Mouse (Mus musculus) CH12.LX (cell line): ENCODE results near the gene Yif1a. TPM values are rescaled to one million over a fixed set of nuclear protein-coding genes. Genes with fewer than 3 reads are reported as not detected.

ENCODE experiments used
- DNase-seq: peaks from one replicate; pipeline ENCODE4 v3.0.0-alpha.2; 2013; ENCODE audit errors: extremely low read depth
- H3K27ac ChIP-seq: 2 replicates; pipeline ENCODE4 v1.5.1; 2012; ENCODE audit warnings: low read depth, mild to moderate bottlenecking, control low read depth, moderate library complexity; ENCODE audit not compliant: insufficient read depth
- H3K27me3 ChIP-seq: replicated peaks from 2 replicates; pipeline ENCODE3; 2012; ENCODE audit warnings: inconsistent platforms
- H3K36me3 ChIP-seq, 2 experiments: replicated peaks in 1 of 2; 2 replicates each; pipeline versions ENCODE3 to v1.6.1; 2012; ENCODE audit warnings: inconsistent platforms in 1 of 2, low read length in 1 of 2, mild to moderate bottlenecking in 1 of 2, mixed read lengths in 1 of 2, moderate library complexity in 1 of 2; ENCODE audit not compliant: control insufficient read depth in 1 of 2, insufficient read depth in 1 of 2
- H3K4me1 ChIP-seq, 2 experiments: 2 replicates each; pipeline ENCODE4 v1.6.1; 2012; ENCODE audit warnings: inconsistent platforms in 1 of 2, moderate library complexity in 1 of 2; ENCODE audit not compliant: insufficient read depth in 2 of 2, control insufficient read depth in 1 of 2
- H3K4me2 ChIP-seq: 2 replicates; pipeline ENCODE4 v1.6.1; 2012; ENCODE audit warnings: low read depth, mild to moderate bottlenecking, control low read depth; ENCODE audit not compliant: poor library complexity, insufficient read depth, severe bottlenecking
- H3K4me3 ChIP-seq, 3 experiments: fragments of 150-350 bp in 1 of 3; sonication (generic) in 1 of 3; replicated peaks in 1 of 3; 2 replicates each; pipeline versions ENCODE3 to v1.5.1; 2011 to 2012; ENCODE audit warnings: low read depth in 2 of 3, low read length in 2 of 3, mild to moderate bottlenecking in 2 of 3, moderate library complexity in 2 of 3, control low read depth in 1 of 3, improper control_type of control experiment in 1 of 3, inconsistent platforms in 1 of 3, mixed read lengths in 1 of 3; ENCODE audit not compliant: poor library complexity in 1 of 3
- H3K79me2 ChIP-seq: replicated peaks from 2 replicates; pipeline ENCODE4 v1.6.1; 2012; ENCODE audit warnings: mild to moderate bottlenecking, moderate library complexity; ENCODE audit not compliant: control insufficient read depth, poor library complexity, insufficient read depth, severe bottlenecking; ENCODE audit errors: extremely low read depth
- H3K9ac ChIP-seq: 2 replicates; pipeline ENCODE4 v1.6.1; 2012; ENCODE audit warnings: low read depth, mild to moderate bottlenecking, control low read depth, moderate library complexity; ENCODE audit not compliant: insufficient read depth
- H3K9me3 ChIP-seq: replicated peaks from 2 replicates; pipeline ENCODE3; 2012; ENCODE audit warnings: low read length, inconsistent platforms, mixed read lengths
- CHD2 ChIP-seq: IDR thresholded peaks from 2 replicates; pipeline ENCODE4 v1.6.1; 2011; ENCODE audit warnings: low read length, improper control_type of control experiment
- E2F4 ChIP-seq: IDR thresholded peaks from 2 replicates; pipeline ENCODE4 v1.6.1; 2011; ENCODE audit warnings: low read depth, low read length, improper control_type of control experiment; ENCODE audit not compliant: insufficient replicate concordance
- ELF1 ChIP-seq: IDR thresholded peaks from 2 replicates; pipeline ENCODE4 v1.6.1; 2014; ENCODE audit warnings: low read depth, mild to moderate bottlenecking, inconsistent platforms, low read length, improper control_type of control experiment
- GABPA ChIP-seq: IDR thresholded peaks from 2 replicates; pipeline ENCODE4 v1.6.1; 2012; ENCODE audit warnings: low read depth, low read length, improper control_type of control experiment, inconsistent platforms; ENCODE audit not compliant: insufficient replicate concordance
- HCFC1 ChIP-seq: IDR thresholded peaks from 2 replicates; pipeline ENCODE4 v1.6.1; 2012; ENCODE audit warnings: low read depth, mild to moderate bottlenecking, inconsistent platforms, low read length, improper control_type of control experiment
- IRF4 ChIP-seq: IDR thresholded peaks from 2 replicates; pipeline ENCODE4 v1.6.1; 2014; ENCODE audit warnings: low read depth, mild to moderate bottlenecking, inconsistent platforms, low read length, improper control_type of control experiment
- KAT2A ChIP-seq: IDR thresholded peaks from 2 replicates; pipeline ENCODE4 v1.6.1; 2012; ENCODE audit warnings: low read length, improper control_type of control experiment, inconsistent platforms; ENCODE audit not compliant: insufficient replicate concordance
- MAFK ChIP-seq: IDR thresholded peaks from 2 replicates; pipeline ENCODE4 v1.6.1; 2011; ENCODE audit warnings: low read length, improper control_type of control experiment; ENCODE audit not compliant: insufficient replicate concordance
- MAX ChIP-seq: IDR thresholded peaks from 2 replicates; pipeline ENCODE4 v1.6.1; 2011; ENCODE audit warnings: low read length, improper control_type of control experiment
- MAZ ChIP-seq: IDR thresholded peaks from 2 replicates; pipeline ENCODE4 v1.6.1; 2012; ENCODE audit warnings: low read depth, mild to moderate bottlenecking, inconsistent platforms, low read length, improper control_type of control experiment, moderate library complexity
- MEF2A ChIP-seq: IDR thresholded peaks from 2 replicates; pipeline ENCODE4 v1.6.1; 2014; ENCODE audit warnings: low read depth, mild to moderate bottlenecking, inconsistent platforms, low read length, improper control_type of control experiment, borderline replicate concordance
- NELFE ChIP-seq: IDR thresholded peaks from 2 replicates; pipeline ENCODE4 v1.6.1; 2011; ENCODE audit warnings: low read depth, low read length, improper control_type of control experiment
- NRF1 ChIP-seq: IDR thresholded peaks from 2 replicates; pipeline ENCODE4 v1.6.1; 2014; ENCODE audit warnings: low read depth, mild to moderate bottlenecking, inconsistent platforms, low read length, improper control_type of control experiment, moderate library complexity
- POLR2A ChIP-seq: IDR thresholded peaks from 2 replicates; pipeline ENCODE4 v1.6.1; 2011; ENCODE audit warnings: low read depth, mild to moderate bottlenecking, improper control_type of control experiment, low read length
- POLR2AphosphoS2 ChIP-seq: IDR thresholded peaks from 2 replicates; pipeline ENCODE4 v1.6.1; 2011; ENCODE audit warnings: low read depth, low read length, improper control_type of control experiment
- SIN3A ChIP-seq: IDR thresholded peaks from 2 replicates; pipeline ENCODE4 v1.6.1; 2012; ENCODE audit warnings: low read length, improper control_type of control experiment, inconsistent platforms
- TCF12 ChIP-seq: IDR thresholded peaks from 2 replicates; pipeline ENCODE4 v1.6.1; 2014; ENCODE audit warnings: low read depth, mild to moderate bottlenecking, inconsistent platforms, low read length, improper control_type of control experiment
- UBTF ChIP-seq: IDR thresholded peaks from 2 replicates; pipeline ENCODE4 v1.6.1; 2012; ENCODE audit warnings: low read depth, mild to moderate bottlenecking, inconsistent platforms, low read length, improper control_type of control experiment, moderate library complexity
- USF1 ChIP-seq: IDR thresholded peaks from 2 replicates; pipeline ENCODE4 v1.6.1; 2014; ENCODE audit warnings: low read depth, mild to moderate bottlenecking, inconsistent platforms, low read length, improper control_type of control experiment
- ZMIZ1 ChIP-seq: IDR thresholded peaks from 2 replicates; pipeline ENCODE4 v1.6.1; 2012; ENCODE audit warnings: low read depth, mild to moderate bottlenecking, inconsistent platforms, low read length, improper control_type of control experiment
- dilution Hi-C: fragments of 300-500 bp; cut with MboI; formaldehyde crosslinking; loops from 2 replicates; pipeline ENCODE4 v1.14.3; 2020; ENCODE audit warnings: low sequenced_read_pairs; ENCODE audit not compliant: extremely low pct_unique_long_range_greater_than_20kb, extremely low pct_ligation_motif_present
- in situ Hi-C: fragments of 300-500 bp; cut with MboI; formaldehyde crosslinking; loops from 3 replicates; pipeline ENCODE4 v1.14.3; 2019; ENCODE audit warnings: low sequenced_read_pairs, low pct_ligation_motif_present, low pct_unique_long_range_greater_than_20kb, mixed read lengths
- polyA plus RNA-seq: library from polyadenylated mRNA; unstranded; fragments of >175 nt; gene quantifications from 2 replicates; pipeline ENCODE4 v1.2.1, GENCODE M21; 2012; ENCODE audit warnings: low read depth; ENCODE audit not compliant: insufficient read length
- total RNA-seq, 2 experiments: library from RNA; depleted of rRNA; stranded (reverse); fragments of 300-350 nt in 1 of 2; fragments of >200 nt in 1 of 2; gene quantifications; 2 replicates each; pipeline ENCODE4 v1.2.3; 2012 to 2014

The Yif1a gene
- total and polyA plus RNA-seq, 3 experiments, result 33.1 to 72.4 (median 65.0) TPM

- TF ChIP-seq IRF4 (peak; percentile 4; the same call in 1 of the 2 replicates), E2F4 (no peak), GABPA (peak; percentile 21; the same call in 1 of the 2 replicates), CHD2 (peak; percentile 56; the same call in 1 of the 2 replicates), TCF12 (no peak; the same call in 1 of the 2 replicates), NELFE (peak; percentile 80), USF1 (no peak), POLR2A (peak; percentile 79), ZMIZ1 (no peak), ELF1 (peak; percentile 76), HCFC1 (peak; percentile 96), NRF1 (peak; percentile 98), SIN3A (0 out of 2 replicates have a peak, but pooled peaks have one; percentile 10), POLR2AphosphoS2 (0 out of 2 replicates have a peak, but pooled peaks have one; percentile 36), MAZ (peak; percentile 95), KAT2A (peak; percentile 88; the same call in 1 of the 2 replicates)
- peaks cover 6 to 22% of the 10 kb centered on the region in 2 experiments; a peak in 3 of 4 replicates for H3K4me1 ChIP-seq
- in situ Hi-C loops, result no loop called here
Observed at GRCm38 (mm10) chr19:5106731-5107191, 18.4 kb downstream of the Yif1a start, which contains the start of gene Rab1b. Gene Rab1b, minus strand, starts transcription at chr19:5107072.

GRCm38 (mm10) chr19:5107556-5108270 is 19.4 kb downstream of the Yif1a start:
- Histone ChIP-seq H3K79me2 (peaks cover 5% of the 10 kb centered on the region; the same call in 1 of the 2 replicates), H3K27ac (no peak overlapping the region), H3K9ac (peak overlapping the region; percentile 59), H3K9me3 (no peaks in the 10 kb centered on the region), H3K4me2 (peak overlapping the region; percentile 58), H3K4me1 (peaks cover 6 to 22% of the 10 kb centered on the region in 2 experiments; a peak in 3 of 4 replicates), H3K4me3 (peak overlapping the region in 2 of 3 experiments; percentile 52 to 81), H3K36me3 (peaks cover 41 to 71% of the 10 kb centered on the region in 2 experiments), H3K27me3 (no peaks in the 10 kb centered on the region)
- dilution Hi-C loops (no loop called here), in situ Hi-C loops (no loop called here)
- TF ChIP-seq UBTF (no peak), MAX (no peak), MAZ (no peak), MEF2A (no peak), MAFK (no peak), ZMIZ1 (no peak)
- DNase-seq, result no peak

More at GRCm38 (mm10) chr19:5106731-5107191, 18.4 kb downstream of the Yif1a start, which contains the start of gene Rab1b:
- dilution Hi-C loops, result no loop called here
- Histone ChIP-seq H3K27ac (no peak within 1 kb of the TSS; the same call in 1 of the 2 replicates), H3K79me2 (peaks cover 5% of the 10 kb centered on the region; the same call in 1 of the 2 replicates), H3K36me3 (peaks cover 46 to 73% of the 10 kb centered on the region in 2 experiments), H3K27me3 (no peaks in the 10 kb centered on the region), H3K9ac (peak within 1 kb of the TSS; percentile 84), H3K4me2 (peak within 1 kb of the TSS; percentile 88), H3K4me3 (peak within 1 kb of the TSS; percentile 78 to 85 (median 81)), H3K9me3 (no peaks in the 10 kb centered on the region)
- DNase-seq, result peak; percentile 97
